Mouse (Mus musculus) stomach, embryonic 15.5 days (tissue): ENCODE results near the gene Bex6. TPM values are rescaled to one million over a fixed set of nuclear protein-coding genes. Genes with fewer than 3 reads are reported as not detected.

Experiments used
- ATAC-seq: fragments of 200-750 bp; cut with Nextera tagmentation; 2 replicates; pipeline ENCODE4 v1.8.0; 2017; ENCODE audit warnings: low read depth, moderate number of reproducible peaks, moderate TSS enrichment; ENCODE audit not compliant: insufficient read depth, low FRiP score
- H3K27ac ChIP-seq: fragments of 300-500 bp; sonication (generic); 2 replicates; pipeline ENCODE4 v1.5.1; 2015; ENCODE audit warnings: mild to moderate bottlenecking, inconsistent platforms
- H3K27me3 ChIP-seq: fragments of 300-500 bp; sonication (generic); replicated peaks from 2 replicates; pipeline ENCODE4 v1.6.1; 2015; ENCODE audit warnings: inconsistent platforms
- H3K36me3 ChIP-seq: fragments of 300-500 bp; sonication (generic); 2 replicates; pipeline ENCODE4 v1.6.1; 2015; ENCODE audit warnings: inconsistent platforms
- H3K4me1 ChIP-seq: fragments of 300-500 bp; sonication (generic); 2 replicates; pipeline ENCODE4 v1.6.1; 2015; ENCODE audit warnings: inconsistent platforms
- H3K4me2 ChIP-seq: fragments of 300-500 bp; sonication (generic); 2 replicates; pipeline ENCODE4 v1.6.1; 2015; ENCODE audit warnings: mild to moderate bottlenecking, inconsistent platforms
- H3K4me3 ChIP-seq: fragments of 300-500 bp; sonication (generic); replicated peaks from 2 replicates; pipeline ENCODE4 v1.5.1; 2015; ENCODE audit warnings: inconsistent platforms
- H3K9ac ChIP-seq: fragments of 300-500 bp; sonication (generic); 2 replicates; pipeline ENCODE4 v1.6.1; 2015; ENCODE audit warnings: inconsistent platforms
- H3K9me3 ChIP-seq: fragments of 300-500 bp; sonication (generic); 2 replicates; pipeline ENCODE4 v1.6.1; 2016; ENCODE audit warnings: inconsistent platforms
- WGBS: fragments of 180-500 bp; shearing (Covaris S2); methylation state at CpG from one replicate; pipeline ENCODE4 v1.1.7; 2015; 5-methylcytosine and 5-hydroxymethylcytosine counted together
- polyA plus RNA-seq: library from polyadenylated mRNA; unstranded; fragments of >200 nt; fragmentation: Nextera tagmentation; extraction: Ambion mirVana; gene quantifications from 2 replicates; pipeline ENCODE4 v1.2.1, GENCODE M21; 2015

The Bex6 gene
- polyA plus RNA-seq, 1 experiment from 2014 or later: 0.33 TPM

DNA sequence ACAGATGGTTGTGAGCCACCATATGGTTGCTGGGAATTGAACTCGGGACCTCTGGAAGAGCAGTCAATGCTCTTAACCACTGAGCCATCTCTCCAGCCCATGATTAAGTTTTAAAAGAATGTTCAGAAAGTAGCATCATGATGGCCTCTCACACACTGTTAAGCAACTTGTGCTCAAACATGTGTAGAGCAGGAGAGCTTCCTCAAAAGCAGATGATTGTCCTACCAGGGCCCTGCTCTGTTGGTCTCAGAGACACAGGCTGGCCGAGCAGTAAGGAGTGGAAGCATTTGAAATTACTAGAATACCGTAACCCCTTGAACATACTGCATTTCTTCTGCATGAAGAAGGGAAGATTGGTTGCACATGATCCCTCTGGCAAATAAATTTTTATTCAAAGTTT lies 20.7 kb upstream of the Bex6 start:
- Histone ChIP-seq H3K4me1 (no peaks in the 10 kb centered on the region), H3K36me3 (no peaks in the 10 kb centered on the region), H3K9me3 (no peaks in the 10 kb centered on the region), H3K27me3 (no peaks in the 10 kb centered on the region), H3K27ac (no peak overlapping the region), H3K4me3 (no peak overlapping the region), H3K9ac (no peak overlapping the region), H3K4me2 (no peak overlapping the region)
- ATAC-seq: no peak
- WGBS: 98% methylated on average over 3 of the region's 3 CpGs

DNA sequence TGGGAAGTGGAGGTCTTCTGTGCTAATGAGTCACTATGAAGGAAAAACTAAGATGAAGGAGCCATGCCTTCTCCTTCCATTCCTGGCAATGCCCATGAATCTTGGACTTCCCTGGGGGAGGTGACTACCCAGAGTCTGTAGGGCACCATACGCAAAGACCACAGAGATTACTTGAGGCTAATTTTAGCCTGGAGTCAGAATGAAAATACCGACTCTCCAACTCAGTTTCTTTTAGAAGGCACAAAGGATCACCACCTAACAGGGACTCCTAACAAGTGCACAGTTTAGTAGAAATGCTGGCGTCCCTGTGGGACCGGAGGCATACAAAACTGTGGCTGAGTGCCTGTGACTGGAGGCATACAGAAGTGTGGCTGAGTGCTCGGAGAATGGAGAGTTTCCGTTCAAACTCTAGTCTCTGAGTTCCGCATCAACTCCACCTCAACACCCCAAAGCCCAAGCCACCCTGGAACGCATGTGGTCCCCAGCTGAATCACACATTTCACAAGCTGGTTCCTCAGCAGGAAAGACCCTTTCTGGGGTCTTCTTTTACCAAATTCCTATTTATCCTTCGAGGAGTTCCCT lies 18.8 kb upstream of the Bex6 start:
- Histone ChIP-seq H3K36me3 (no peaks in the 10 kb centered on the region), H3K4me2 (no peak overlapping the region), H3K4me1 (no peaks in the 10 kb centered on the region; the same call in 1 of the 2 replicates), H3K9me3 (no peaks in the 10 kb centered on the region), H3K27ac (no peak overlapping the region), H3K27me3 (0 out of 2 replicates have a peak, but pooled peaks cover 3% of the 10 kb centered on the region), H3K9ac (no peak overlapping the region), H3K4me3 (no peak overlapping the region)
- 84% methylated on average over 9 of the region's 9 CpGs for WGBS
- no peak for ATAC-seq

GRCm38 (mm10) chr16:32163392-32163791 lies 16.2 kb upstream of the Bex6 start:
- peak overlapping the region; percentile 24; the same call in 1 of the 2 replicates for H3K4me2 ChIP-seq

GRCm38 (mm10) chr16:32163891-32164290 lies 15.7 kb upstream of the Bex6 start:
- Histone ChIP-seq H3K4me3 (peak overlapping the region; percentile 40), H3K4me1 (no peaks in the 10 kb centered on the region; the same call in 1 of the 2 replicates), H3K9me3 (no peaks in the 10 kb centered on the region), H3K9ac (no peak overlapping the region), H3K27me3 (0 out of 2 replicates have a peak, but pooled peaks cover 3% of the 10 kb centered on the region), H3K36me3 (no peaks in the 10 kb centered on the region), H3K27ac (no peak overlapping the region), H3K4me2 (0 out of 2 replicates have a peak overlapping the region, but pooled peaks have one; percentile 24)
- no peak for ATAC-seq
- WGBS: 74% methylated on average over 5 of the region's 5 CpGs

More at GRCm38 (mm10) chr16:32163392-32163791, 16.2 kb upstream of the Bex6 start:
- H3K36me3 ChIP-seq: no peaks in the 10 kb centered on the region
- no peak for ATAC-seq
- H3K9me3 ChIP-seq: no peaks in the 10 kb centered on the region
- no peak overlapping the region for H3K27ac ChIP-seq
- H3K4me3 ChIP-seq: peak overlapping the region; percentile 40
- 78% methylated on average over 4 of the region's 4 CpGs for WGBS
- 0 out of 2 replicates have a peak, but pooled peaks cover 3% of the 10 kb centered on the region for H3K27me3 ChIP-seq
- H3K9ac ChIP-seq: no peak overlapping the region
- H3K4me1 ChIP-seq: no peaks in the 10 kb centered on the region; the same call in 1 of the 2 replicates

DNA sequence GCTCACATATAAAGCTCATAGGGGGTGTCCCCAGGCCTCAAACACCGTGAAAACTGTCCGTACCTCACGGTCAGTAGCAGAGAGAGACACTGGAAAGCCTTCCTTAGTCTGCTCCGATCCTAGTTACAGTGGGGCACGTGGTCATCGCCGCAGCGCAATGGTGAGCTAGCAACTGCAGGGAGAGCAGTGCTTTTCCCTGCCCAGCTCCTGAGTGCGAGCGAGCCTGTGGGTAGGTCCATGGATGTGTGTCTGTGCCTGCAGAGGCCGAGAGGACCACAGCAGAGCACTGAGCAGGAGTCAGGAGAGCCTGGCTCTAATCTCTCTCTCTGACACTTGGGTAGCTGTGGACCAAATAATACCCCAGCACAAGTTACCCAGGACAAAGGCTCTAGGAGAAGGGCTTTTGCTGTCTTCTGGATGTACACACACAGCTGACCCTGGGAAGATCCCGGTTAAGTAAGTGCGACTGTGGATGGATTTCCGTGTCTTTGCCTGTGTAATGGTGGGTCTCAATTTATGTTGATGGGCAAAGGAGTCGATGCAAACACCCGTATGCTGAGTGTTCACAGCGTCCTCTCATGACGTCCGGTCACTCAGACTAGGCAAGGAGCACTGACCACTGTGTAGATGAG lies 15.1 kb upstream of the Bex6 start:
- no peak for ATAC-seq
- Histone ChIP-seq H3K27me3 (0 out of 2 replicates have a peak, but pooled peaks cover 3% of the 10 kb centered on the region), H3K27ac (no peak overlapping the region), H3K9me3 (no peaks in the 10 kb centered on the region), H3K4me2 (peak overlapping the region; percentile 66; the same call in 1 of the 2 replicates), H3K4me1 (no peaks in the 10 kb centered on the region; the same call in 1 of the 2 replicates), H3K36me3 (no peaks in the 10 kb centered on the region), H3K4me3 (peak overlapping the region; percentile 40), H3K9ac (no peak overlapping the region)
- WGBS: 63% methylated on average over 19 of the region's 19 CpGs

DNA sequence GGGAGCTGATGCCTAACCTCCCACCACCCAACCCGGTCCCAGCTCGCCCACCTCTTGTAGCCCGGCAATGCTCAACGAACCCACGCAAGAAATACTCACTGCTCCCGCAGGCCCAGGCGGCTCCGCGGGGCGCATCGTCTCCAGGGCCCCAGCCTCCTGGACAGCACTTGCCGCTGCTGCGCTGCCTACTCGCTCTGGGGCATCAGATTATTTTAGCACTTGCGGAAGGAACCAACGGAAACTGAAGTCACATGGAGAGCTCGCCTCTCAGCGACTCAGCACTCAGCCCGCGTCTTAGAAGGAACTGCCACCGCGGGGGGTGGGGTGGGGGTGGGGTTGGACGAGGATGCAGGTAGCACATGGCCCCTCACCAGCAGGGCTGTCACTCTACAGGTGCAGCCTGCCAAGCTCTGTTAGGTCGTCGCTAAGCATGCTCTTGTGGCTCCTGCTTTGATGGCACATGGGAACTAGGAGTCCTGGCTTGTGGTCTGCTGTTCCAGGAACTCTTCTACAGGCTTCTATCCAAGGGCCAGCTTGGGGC lies 14.3 kb upstream of the Bex6 start, which contains the start of gene Nrros:
Nrros (minus strand) TSS at position 314 of the 541 bp plus-strand sequence.
- peak; percentile 60; the same call in 1 of the 2 replicates for ATAC-seq
- Histone ChIP-seq H3K4me1 (no peaks in the 10 kb centered on the region; the same call in 1 of the 2 replicates), H3K4me2 (peak within 1 kb of the TSS; percentile 66), H3K27ac (peak within 1 kb of the TSS; percentile 44; the same call in 1 of the 2 replicates), H3K9me3 (no peaks in the 10 kb centered on the region), H3K4me3 (peak within 1 kb of the TSS; percentile 40), H3K36me3 (no peaks in the 10 kb centered on the region), H3K9ac (no peak within 1 kb of the TSS; the same call in 1 of the 2 replicates), H3K27me3 (0 out of 2 replicates have a peak, but pooled peaks cover 3% of the 10 kb centered on the region)
- WGBS: 1% methylated on average over 25 of the region's 25 CpGs

DNA sequence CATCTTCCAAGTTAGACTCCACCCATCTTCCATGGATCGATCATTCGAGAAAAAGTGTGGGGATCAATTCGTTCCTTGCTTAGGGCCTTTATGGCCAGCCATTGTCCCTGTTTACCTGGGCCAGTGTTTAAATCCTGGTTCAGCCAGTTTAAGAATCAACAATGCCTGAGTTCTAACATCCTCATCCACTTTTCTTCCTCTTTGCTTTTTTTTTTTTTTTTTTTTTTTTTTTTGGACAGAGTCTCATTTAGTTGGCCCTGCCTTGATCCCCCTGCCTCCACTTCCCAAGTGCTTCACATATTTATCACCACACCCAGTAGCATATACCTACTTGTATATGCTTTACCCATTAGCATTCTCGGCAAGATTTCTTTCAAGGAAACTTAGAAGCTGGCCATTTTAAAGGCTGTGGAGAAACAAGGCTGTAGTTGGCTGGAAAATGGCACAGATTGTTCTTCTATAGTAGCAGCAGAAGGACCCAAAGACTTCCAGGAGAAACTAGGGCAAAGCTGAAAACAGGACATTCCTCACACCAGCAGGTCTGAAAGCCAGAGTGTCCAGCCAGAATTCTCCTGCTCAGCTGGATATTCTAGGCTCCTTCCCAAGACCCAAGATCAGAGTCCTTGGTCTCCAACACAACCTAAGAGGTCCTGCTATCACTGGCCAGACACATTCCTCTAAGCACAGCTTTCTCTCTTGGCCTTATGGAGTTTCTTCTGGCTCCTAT lies 11.6 kb upstream of the Bex6 start:
- ATAC-seq: no peak

GRCm38 (mm10) chr16:32171031-32171731 lies 8.4 kb upstream of the Bex6 start:
- Histone ChIP-seq H3K36me3 (no peaks in the 10 kb centered on the region), H3K9ac (no peak overlapping the region), H3K4me1 (no peaks in the 10 kb centered on the region), H3K4me3 (no peak overlapping the region), H3K4me2 (no peak overlapping the region), H3K27me3 (no peaks in the 10 kb centered on the region), H3K27ac (no peak overlapping the region), H3K9me3 (no peaks in the 10 kb centered on the region)
- no peak for ATAC-seq
- 88% methylated on average over 5 of the region's 5 CpGs for WGBS

More for the DNA sequence above, 11.6 kb upstream of the Bex6 start:
- Histone ChIP-seq H3K27ac (no peak overlapping the region), H3K9me3 (no peaks in the 10 kb centered on the region), H3K4me2 (no peak overlapping the region), H3K4me3 (no peak overlapping the region), H3K4me1 (no peaks in the 10 kb centered on the region; the same call in 1 of the 2 replicates), H3K27me3 (0 out of 2 replicates have a peak, but pooled peaks cover 3% of the 10 kb centered on the region), H3K9ac (no peak overlapping the region), H3K36me3 (no peaks in the 10 kb centered on the region)
- 81% methylated on average over 4 of the region's 4 CpGs for WGBS

DNA sequence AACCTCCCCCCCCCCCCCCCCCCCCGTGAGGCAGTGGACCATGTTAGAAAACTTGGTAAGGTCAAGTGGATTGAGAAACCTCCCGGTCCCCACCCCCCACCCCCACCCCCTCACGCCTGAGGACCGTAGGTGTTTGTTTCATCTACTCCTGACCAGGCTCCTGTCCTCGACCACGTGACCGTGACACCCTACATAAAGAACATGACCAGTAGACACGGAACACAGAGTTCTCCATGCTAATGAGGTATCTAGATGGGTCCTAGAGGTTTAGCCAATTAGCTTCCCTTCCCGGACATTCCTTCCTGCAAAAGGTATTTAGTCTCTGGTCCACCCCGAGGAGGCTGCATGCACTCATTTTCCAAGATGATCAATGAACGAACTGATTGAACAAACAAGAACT lies 6.2 kb upstream of the Bex6 start:
- no peaks in the 10 kb centered on the region for H3K9me3 ChIP-seq
- WGBS: 67% methylated on average over 11 of the region's 11 CpGs
- no peaks in the 10 kb centered on the region for H3K36me3 ChIP-seq
- no peak overlapping the region for H3K4me3 ChIP-seq
- no peak overlapping the region for H3K27ac ChIP-seq
- H3K27me3 ChIP-seq: no peaks in the 10 kb centered on the region
- no peak for ATAC-seq
- H3K4me1 ChIP-seq: no peaks in the 10 kb centered on the region
- no peak overlapping the region for H3K4me2 ChIP-seq
- H3K9ac ChIP-seq: no peak overlapping the region

- no peak overlapping the region for H3K4me3 ChIP-seq
- ATAC-seq: no peak
- no peak overlapping the region for H3K4me2 ChIP-seq
- H3K27me3 ChIP-seq: no peaks in the 10 kb centered on the region
- no peaks in the 10 kb centered on the region for H3K36me3 ChIP-seq
- H3K4me1 ChIP-seq: no peaks in the 10 kb centered on the region
- WGBS: 70% methylated on average over 8 of the region's 8 CpGs
- H3K9ac ChIP-seq: no peak overlapping the region
- no peak overlapping the region for H3K27ac ChIP-seq
- H3K9me3 ChIP-seq: no peaks in the 10 kb centered on the region
These were observed 5.2 kb upstream of the Bex6 start for GRCm38 (mm10) chr16:32174340-32175005.

DNA sequence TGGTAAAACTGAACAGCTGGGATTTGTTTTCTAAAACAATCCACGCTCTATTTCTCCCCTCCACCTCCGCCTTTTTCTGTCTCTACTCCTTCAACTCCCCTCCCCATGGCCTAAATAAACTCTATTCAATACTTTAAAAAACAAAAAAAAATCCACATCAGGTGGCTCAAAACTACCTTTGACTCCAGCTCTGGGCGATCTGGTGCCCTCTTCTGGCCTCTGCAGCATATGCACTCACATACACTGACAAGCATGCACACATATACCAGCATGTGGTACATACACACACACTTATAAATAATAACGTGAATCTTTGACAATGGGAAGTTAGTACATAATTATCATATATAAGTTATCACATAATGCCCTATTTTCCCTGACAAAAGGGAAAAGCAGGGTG lies 4.6 kb upstream of the Bex6 start:
- Histone ChIP-seq H3K27me3 (no peaks in the 10 kb centered on the region), H3K27ac (no peak overlapping the region), H3K9ac (no peak overlapping the region), H3K4me2 (no peak overlapping the region), H3K4me3 (no peak overlapping the region), H3K9me3 (no peaks in the 10 kb centered on the region), H3K36me3 (no peaks in the 10 kb centered on the region), H3K4me1 (no peaks in the 10 kb centered on the region)
- no peak for ATAC-seq
- 88% methylated on average over 4 of the region's 4 CpGs for WGBS
